Mouse (Mus musculus): ENCODE data around the gene Wasf2. TPM values are rescaled to one million over a fixed set of nuclear protein-coding genes. Genes with fewer than 3 reads are reported as not detected.

Wasf2 gene
- total and polyA plus RNA-seq, 3 experiments = 34.6 to 83.8 (median 77.5) TPM

- Histone ChIP-seq H3K4me3 (no peak overlapping the region), H3K27ac (no peak overlapping the region; the same call in 1 of the 2 replicates), H3K79me2 (replicated peaks; ENCODE audit: control insufficient read depth, insufficient read depth, low read length) (peaks cover 6% of the 10 kb centered on the region; the same call in 1 of the 2 replicates), H3K4me1 (ENCODE audit: control insufficient read depth, insufficient read depth, low read length) (peaks cover 26% of the 10 kb centered on the region), H3K9ac (ENCODE audit: low read depth, low read length) (no peak overlapping the region), H3K27me3 (ENCODE audit: control insufficient read depth, insufficient read depth, low read length) (no peaks in the 10 kb centered on the region), H3K36me3 (ENCODE audit: control insufficient read depth, insufficient read depth, low read length) (peaks cover 40% of the 10 kb centered on the region)
- intact Hi-C loops (cut with DNase I) = no loop called here
- TF ChIP-seq POLR2A (IDR thresholded peaks at IDR 0.05; ENCODE audit: insufficient read depth, low read depth, low read length) (no peak), EP300 (IDR thresholded peaks at IDR 0.05; ENCODE audit: insufficient read depth, low read depth, low read length) (no peak), CTCF (IDR thresholded peaks at IDR 0.05) (no peak)
- no peak for DNase-seq
- 67% methylated on average over 8 of the region's 8 CpGs for whole genome bisulfite sequencing
Measured at GRCm38 (mm10) chr4:133182439-133183033, 52.2 kb downstream of the Wasf2 start.

DNA sequence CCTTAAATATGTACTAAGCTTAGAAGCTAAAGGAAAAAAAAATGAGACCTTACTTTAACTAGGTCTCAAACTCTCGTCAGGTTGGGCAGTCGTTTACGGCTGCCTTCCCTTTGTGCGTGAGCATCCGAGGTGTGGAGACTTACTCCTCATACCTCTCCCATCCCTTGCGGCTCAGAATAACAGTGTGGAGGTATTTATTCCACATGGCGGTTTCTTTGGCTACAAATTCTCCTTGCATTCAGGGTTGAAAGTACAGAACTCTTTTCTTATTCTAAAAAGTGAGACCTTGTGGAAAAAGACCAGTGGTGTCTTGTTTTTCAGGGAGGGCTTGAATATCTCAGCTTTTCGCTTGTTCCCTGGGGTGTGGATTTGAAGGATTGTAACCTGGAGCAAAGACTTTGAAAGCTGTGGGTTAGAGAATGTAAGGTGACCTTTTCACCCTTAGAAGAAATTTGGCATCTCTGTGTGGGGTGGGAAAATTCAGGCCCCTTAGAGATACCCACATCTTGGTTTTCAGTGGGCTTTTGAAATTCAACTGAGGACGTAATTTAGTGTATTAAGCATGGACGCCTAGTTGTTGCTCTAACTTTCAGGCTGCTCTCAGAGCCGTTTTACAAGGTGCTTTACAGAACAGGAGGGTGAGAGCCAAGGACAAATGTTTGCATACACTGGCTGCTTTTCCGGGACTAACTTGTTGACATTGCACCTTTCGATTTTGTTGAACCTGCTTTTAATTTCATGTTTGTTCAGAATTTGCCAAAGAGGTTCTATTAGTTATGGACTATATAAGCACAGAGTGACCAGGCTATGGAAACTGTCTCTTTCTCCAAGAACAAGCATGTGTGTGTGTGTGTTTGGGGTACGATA, 54.0 kb downstream of the Wasf2 start:
- Histone ChIP-seq H3K9ac (ENCODE audit: low read depth, low read length) (no peak overlapping the region), H3K4me1 (ENCODE audit: control insufficient read depth, insufficient read depth, low read length) (peaks cover 20% of the 10 kb centered on the region), H3K4me3 (no peak overlapping the region), H3K27ac (peak overlapping the region; percentile 57), H3K79me2 (replicated peaks; ENCODE audit: control insufficient read depth, insufficient read depth, low read length) (peaks cover 6% of the 10 kb centered on the region), H3K27me3 (ENCODE audit: control insufficient read depth, insufficient read depth, low read length) (no peaks in the 10 kb centered on the region), H3K36me3 (ENCODE audit: control insufficient read depth, insufficient read depth, low read length) (peaks cover 29% of the 10 kb centered on the region)
- WGBS = 74% methylated on average over 14 of the region's 14 CpGs
- intact Hi-C loops (cut with DNase I) = no loop called here
- no peak for DNase-seq
- TF ChIP-seq CTCF (IDR thresholded peaks at IDR 0.05) (no peak), EP300 (IDR thresholded peaks at IDR 0.05; ENCODE audit: insufficient read depth, low read depth, low read length) (no peak), POLR2A (IDR thresholded peaks at IDR 0.05; ENCODE audit: insufficient read depth, low read depth, low read length) (no peak)

GRCm38 (mm10) chr4:133184898-133185665, 54.8 kb downstream of the Wasf2 start:
- intact Hi-C loops (cut with DNase I) = no loop called here
- TF ChIP-seq POLR2A (IDR thresholded peaks at IDR 0.05; ENCODE audit: insufficient read depth, low read depth, low read length) = no peak
- no peak for TF ChIP-seq CTCF (IDR thresholded peaks at IDR 0.05)
- TF ChIP-seq EP300 (IDR thresholded peaks at IDR 0.05; ENCODE audit: insufficient read depth, low read depth, low read length) = peak; percentile 47; the same call in 1 of the 2 replicates
- Histone ChIP-seq H3K27ac (peak overlapping the region; percentile 57), H3K79me2 (replicated peaks; ENCODE audit: control insufficient read depth, insufficient read depth, low read length) (peaks cover 6% of the 10 kb centered on the region), H3K27me3 (ENCODE audit: control insufficient read depth, insufficient read depth, low read length) (no peaks in the 10 kb centered on the region), H3K36me3 (ENCODE audit: control insufficient read depth, insufficient read depth, low read length) (peaks cover 27% of the 10 kb centered on the region), H3K4me1 (ENCODE audit: control insufficient read depth, insufficient read depth, low read length) (peaks cover 16% of the 10 kb centered on the region), H3K9ac (ENCODE audit: low read depth, low read length) (no peak overlapping the region), H3K4me3 (no peak overlapping the region)
- DNase-seq = peak; percentile 73 to 83
- 42% methylated on average over 15 of the region's 15 CpGs for WGBS

DNA sequence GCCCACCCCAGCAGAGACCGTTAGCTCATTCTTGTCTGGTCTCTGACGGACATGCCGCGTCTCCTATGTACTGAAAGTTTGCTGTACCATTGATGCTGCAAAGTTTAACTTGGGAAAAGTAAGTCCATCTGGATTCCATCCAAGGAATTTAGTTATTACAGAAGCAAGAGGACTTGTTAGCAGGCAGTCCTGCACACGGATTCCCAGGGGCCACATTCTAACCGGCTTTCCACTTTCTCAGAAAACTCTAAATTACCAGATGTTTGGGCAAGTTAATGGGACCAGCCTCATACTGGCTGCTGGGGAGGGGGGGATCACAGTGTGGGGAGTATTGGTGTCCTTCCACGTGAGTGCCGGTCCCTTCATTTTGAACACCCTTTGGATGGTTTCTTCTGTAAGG, 55.6 kb downstream of the Wasf2 start:
- H3K27me3 ChIP-seq (ENCODE audit: control insufficient read depth, insufficient read depth, low read length) = no peaks in the 10 kb centered on the region
- intact Hi-C loops (cut with DNase I) = no loop called here
- no peak overlapping the region for H3K4me3 ChIP-seq
- H3K4me1 ChIP-seq (ENCODE audit: control insufficient read depth, insufficient read depth, low read length) = peaks cover 16% of the 10 kb centered on the region
- peaks cover 29% of the 10 kb centered on the region for H3K36me3 ChIP-seq (ENCODE audit: control insufficient read depth, insufficient read depth, low read length)
- H3K27ac ChIP-seq = peak overlapping the region; percentile 57
- peaks cover 4% of the 10 kb centered on the region for H3K79me2 ChIP-seq (replicated peaks; ENCODE audit: control insufficient read depth, insufficient read depth, low read length)
- no peak for DNase-seq
- no peak for TF ChIP-seq EP300 (IDR thresholded peaks at IDR 0.05; ENCODE audit: insufficient read depth, low read depth, low read length)
- TF ChIP-seq CTCF (IDR thresholded peaks at IDR 0.05) = no peak
- TF ChIP-seq POLR2A (IDR thresholded peaks at IDR 0.05; ENCODE audit: insufficient read depth, low read depth, low read length) = no peak
- no peak overlapping the region for H3K9ac ChIP-seq (ENCODE audit: low read depth, low read length)
- 68% methylated on average over 8 of the region's 8 CpGs for WGBS

GRCm38 (mm10) chr4:133186856-133187255, 56.6 kb downstream of the Wasf2 start:
- peaks cover 28% of the 10 kb centered on the region for H3K36me3 ChIP-seq (ENCODE audit: control insufficient read depth, insufficient read depth, low read length)
- intact Hi-C loops (cut with DNase I) = no loop called here

More at GRCm38 (mm10) chr4:133186856-133187255, 56.6 kb downstream of the Wasf2 start:
- no peak for TF ChIP-seq POLR2A (IDR thresholded peaks at IDR 0.05; ENCODE audit: insufficient read depth, low read depth, low read length)
- peak; percentile 51 for TF ChIP-seq CTCF (IDR thresholded peaks at IDR 0.05)
- H3K79me2 ChIP-seq (replicated peaks; ENCODE audit: control insufficient read depth, insufficient read depth, low read length) = peaks cover 4% of the 10 kb centered on the region
- no peaks in the 10 kb centered on the region for H3K27me3 ChIP-seq (ENCODE audit: control insufficient read depth, insufficient read depth, low read length)
- H3K27ac ChIP-seq = no peak overlapping the region
- H3K4me1 ChIP-seq (ENCODE audit: control insufficient read depth, insufficient read depth, low read length) = peaks cover 16% of the 10 kb centered on the region
- H3K9ac ChIP-seq (ENCODE audit: low read depth, low read length) = no peak overlapping the region
- no peak overlapping the region for H3K4me3 ChIP-seq
- 81% methylated on average over 5 of the region's 5 CpGs for WGBS
- no peak for DNase-seq

Data from heart, adult 2 months (tissue).